ENCODE assay signal across 31 mouse cellular contexts in genomic region chr2:116399966-116400365, GRCm38 (mm10).
"Had no signal": no experiment of that assay in that cellular context is flagged by ENCODE, and none has a peak within 500 bp of the region (broad histone marks: within the 10 kb centered on the region; RNA-seq: fewer than 3 reads in every experiment).

No protein-coding gene starts in this region.

- H3K4me1 ChIP-seq: limb, embryonic 10.5 days; limb, embryonic 12.5 days; limb, embryonic 13.5 days; limb, embryonic 15.5 days; liver, embryonic 12.5 days; liver, embryonic 13.5 days; liver, embryonic 15.5 days; lung, embryonic 15.5 days; megakaryocyte, embryonic 14.5 days; midbrain, embryonic 10.5 days; midbrain, embryonic 12.5 days; midbrain, embryonic 13.5 days; midbrain, embryonic 15.5 days; neural tube, embryonic 12.5 days had no signal

- DNase-seq: left cerebral cortex, postnatal 4 days; liver; liver, embryonic 13.5 days; liver, postnatal 0 days; lung, adult 18-20 months; lung, adult 2 months; lung, embryonic 14.5 days; lung, postnatal 10 days; lung, postnatal 14 days; lung, postnatal 36 days; lung, postnatal 4 days; midbrain, embryonic 14.5 days had no signal

- H3K4me2 ChIP-seq: limb, embryonic 12.5 days; limb, embryonic 13.5 days; limb, embryonic 15.5 days; liver, embryonic 11.5 days; liver, embryonic 12.5 days; liver, embryonic 13.5 days; liver, embryonic 15.5 days; lung, embryonic 14.5 days; lung, embryonic 15.5 days; midbrain, embryonic 11.5 days; midbrain, embryonic 12.5 days; midbrain, embryonic 13.5 days; midbrain, embryonic 15.5 days; neural tube, embryonic 12.5 days had no signal

- H3K4me3 ChIP-seq: limb, embryonic 10.5 days; limb, embryonic 12.5 days; limb, embryonic 13.5 days; limb, embryonic 15.5 days; liver, embryonic 12.5 days; liver, embryonic 13.5 days; liver, embryonic 15.5 days; lung, embryonic 15.5 days; megakaryocyte, embryonic 14.5 days; midbrain, embryonic 10.5 days; midbrain, embryonic 12.5 days; midbrain, embryonic 13.5 days; midbrain, embryonic 15.5 days; myocyte; neural tube, embryonic 12.5 days had no signal

- H3K9me3 ChIP-seq: limb, embryonic 10.5 days; limb, embryonic 12.5 days; limb, embryonic 13.5 days; limb, embryonic 15.5 days; liver, embryonic 12.5 days; liver, embryonic 13.5 days; liver, embryonic 15.5 days; lung, embryonic 15.5 days; midbrain, embryonic 10.5 days; midbrain, embryonic 12.5 days; midbrain, embryonic 13.5 days; midbrain, embryonic 15.5 days; neural tube, embryonic 12.5 days had no signal

- H3K27me3 ChIP-seq: limb, embryonic 12.5 days; limb, embryonic 13.5 days; limb, embryonic 15.5 days; liver, embryonic 12.5 days; liver, embryonic 13.5 days; liver, embryonic 15.5 days; lung, embryonic 15.5 days; megakaryocyte, embryonic 14.5 days; midbrain, embryonic 12.5 days; midbrain, embryonic 13.5 days; midbrain, embryonic 15.5 days; neural tube, embryonic 12.5 days had no signal

- ATAC-seq: liver, embryonic 12.5 days; liver, postnatal 0 days; midbrain, embryonic 13.5 days; midbrain, embryonic 15.5 days; midbrain, embryonic 16.5 days had no signal

- H3K9ac ChIP-seq: limb, embryonic 12.5 days; limb, embryonic 13.5 days; limb, embryonic 15.5 days; liver, embryonic 12.5 days; liver, embryonic 13.5 days; liver, embryonic 14.5 days; liver, embryonic 15.5 days; liver, postnatal 0 days; lung, embryonic 14.5 days; lung, embryonic 15.5 days; midbrain, embryonic 12.5 days; midbrain, embryonic 13.5 days; midbrain, embryonic 15.5 days; neural tube, embryonic 12.5 days had no signal

- H3K27ac ChIP-seq: limb, embryonic 10.5 days; limb, embryonic 12.5 days; limb, embryonic 13.5 days; limb, embryonic 15.5 days; liver, embryonic 12.5 days; liver, embryonic 13.5 days; liver, embryonic 14.5 days; liver, embryonic 15.5 days; lung, embryonic 15.5 days; macrophage; midbrain, embryonic 10.5 days; midbrain, embryonic 12.5 days; midbrain, embryonic 13.5 days; midbrain, embryonic 15.5 days; neural tube, embryonic 12.5 days had no signal

- H3K36me3 ChIP-seq: limb, embryonic 10.5 days; limb, embryonic 12.5 days; limb, embryonic 13.5 days; limb, embryonic 15.5 days; liver, embryonic 12.5 days; liver, embryonic 13.5 days; liver, embryonic 15.5 days; lung, embryonic 15.5 days; midbrain, embryonic 10.5 days; midbrain, embryonic 12.5 days; midbrain, embryonic 13.5 days; midbrain, embryonic 15.5 days; neural tube, embryonic 12.5 days had no signal
